Mouse (Mus musculus): ENCODE results near the gene Acap1. TPM values are rescaled to one million over a fixed set of nuclear protein-coding genes. Genes with fewer than 3 reads are reported as not detected.

Acap1 gene
- polyA plus RNA-seq (2012; rRNA removed) = 0.13 and 0.26 TPM in 2 replicates

DNA sequence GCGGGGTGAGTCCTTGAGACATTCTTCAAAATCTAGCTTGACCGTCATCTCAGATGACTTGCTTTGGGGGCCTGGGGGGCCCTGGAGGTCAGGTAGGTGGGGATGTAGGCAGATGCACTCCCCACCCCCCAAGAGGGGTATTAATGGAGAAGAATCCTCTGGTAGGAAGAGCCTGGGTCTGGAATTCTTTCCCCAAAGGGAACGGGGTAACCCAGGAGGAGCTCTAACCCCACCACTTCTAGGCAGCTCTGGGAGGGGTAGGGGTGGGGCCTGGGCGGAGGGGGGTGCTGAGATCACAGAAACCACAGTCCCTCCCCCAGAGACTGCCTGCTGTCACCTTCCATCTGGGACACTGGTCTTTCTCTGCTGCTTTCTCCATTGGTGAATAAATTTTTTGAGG is at the start of gene Acap1:
Gene Acap1 (minus strand): TSS at position 249 of the 400 bp plus-strand sequence.
- no peak for TF ChIP-seq POLR2A (IDR thresholded peaks at IDR 0.05; ENCODE audit: extremely low read depth, insufficient read depth, low read length)
- H3K4me1 ChIP-seq (ENCODE audit: control insufficient read depth, insufficient read depth, low read length) = no peaks in the 10 kb centered on the region
- no peak within 1 kb of the TSS for H3K4me3 ChIP-seq (ENCODE audit: insufficient read depth, low read length)

DNA sequence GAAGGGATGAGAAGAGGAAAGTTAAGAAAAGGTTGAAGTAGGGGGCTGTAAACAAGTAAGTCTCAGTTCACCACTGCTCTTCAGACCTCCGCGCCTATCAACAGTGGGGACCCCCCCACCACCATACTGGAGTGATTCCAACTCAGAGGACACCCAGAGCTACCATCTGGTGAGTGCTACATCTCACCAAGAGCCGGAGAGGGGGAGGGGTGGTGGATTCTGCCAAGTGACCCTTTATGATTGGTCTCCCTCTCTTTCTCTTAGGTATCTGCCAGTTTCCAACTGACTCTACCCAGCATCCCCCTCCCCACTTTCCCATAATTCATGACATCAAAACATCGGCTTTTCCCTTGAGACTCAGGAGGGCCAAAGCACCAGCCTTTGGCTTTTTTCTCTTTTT is 45.6 kb upstream of the Acap1 start:
- no peak overlapping the region for H3K4me3 ChIP-seq (ENCODE audit: insufficient read depth, low read length)
- H3K4me1 ChIP-seq (ENCODE audit: control insufficient read depth, insufficient read depth, low read length) = peaks cover 2% of the 10 kb centered on the region; the same call in 1 of the 2 replicates
- H3K27ac ChIP-seq (ENCODE audit: insufficient read depth, low read length) = no peak overlapping the region
- TF ChIP-seq CTCF (IDR thresholded peaks at IDR 0.05; ENCODE audit: extremely low read depth, insufficient read depth, low read length) (no peak), POLR2A (IDR thresholded peaks at IDR 0.05; ENCODE audit: extremely low read depth, insufficient read depth, low read length) (no peak)

More for the DNA sequence above, at the start of gene Acap1:
- no peak within 1 kb of the TSS for H3K27ac ChIP-seq (ENCODE audit: insufficient read depth, low read length)

DNA sequence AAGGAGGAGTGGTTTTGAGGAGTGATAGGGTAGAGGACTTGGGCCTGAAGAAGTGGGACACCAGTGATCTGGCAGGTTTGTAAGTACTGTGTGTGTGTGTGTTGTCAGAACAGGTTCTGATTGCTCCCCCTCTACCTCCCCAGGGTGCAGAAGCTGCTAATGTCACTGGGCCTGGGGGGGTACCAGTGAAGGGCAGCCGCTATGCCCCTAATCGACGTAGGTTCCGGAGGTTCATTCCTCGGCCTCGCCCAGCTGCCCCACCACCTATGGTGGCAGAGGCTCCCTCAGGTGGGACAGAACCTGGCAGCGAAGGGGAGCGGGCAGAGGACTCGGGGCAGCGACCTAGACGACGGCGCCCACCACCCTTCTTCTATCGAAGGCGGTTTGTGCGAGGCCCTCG is 44.4 kb upstream of the Acap1 start:
- TF ChIP-seq CTCF (IDR thresholded peaks at IDR 0.05; ENCODE audit: extremely low read depth, insufficient read depth, low read length) (no peak), POLR2A (IDR thresholded peaks at IDR 0.05; ENCODE audit: extremely low read depth, insufficient read depth, low read length) (no peak)

DNA sequence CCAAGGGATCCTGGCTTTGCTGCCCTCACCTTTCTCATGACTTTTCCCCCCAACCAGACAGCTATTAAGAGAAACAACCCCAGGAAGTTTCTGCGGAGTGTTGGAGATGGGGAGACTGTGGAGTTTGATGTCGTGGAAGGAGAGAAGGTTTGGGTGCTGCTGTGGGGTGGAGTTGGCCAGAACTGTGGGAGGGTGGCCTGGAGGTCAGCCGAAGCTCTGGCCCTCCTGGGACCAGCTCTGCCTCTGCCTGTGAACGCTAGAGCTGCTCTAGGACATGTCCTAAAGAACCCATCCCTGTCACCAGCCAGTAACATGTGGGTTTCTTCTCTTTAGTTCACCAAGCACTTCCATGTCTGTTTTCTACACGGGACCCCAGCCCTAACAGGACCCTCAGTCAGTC is 43.8 kb upstream of the Acap1 start:
- Histone ChIP-seq H3K4me1 (ENCODE audit: control insufficient read depth, insufficient read depth, low read length) (peaks cover 2% of the 10 kb centered on the region; the same call in 1 of the 2 replicates), H3K27ac (ENCODE audit: insufficient read depth, low read length) (no peak overlapping the region), H3K4me3 (ENCODE audit: insufficient read depth, low read length) (no peak overlapping the region)
- TF ChIP-seq CTCF (IDR thresholded peaks at IDR 0.05; ENCODE audit: extremely low read depth, insufficient read depth, low read length) = no peak
- TF ChIP-seq POLR2A (IDR thresholded peaks at IDR 0.05; ENCODE audit: extremely low read depth, insufficient read depth, low read length) = no peak

More for the DNA sequence above, 44.4 kb upstream of the Acap1 start:
- Histone ChIP-seq H3K27ac (ENCODE audit: insufficient read depth, low read length) (no peak overlapping the region), H3K4me1 (ENCODE audit: control insufficient read depth, insufficient read depth, low read length) (peaks cover 2% of the 10 kb centered on the region; the same call in 1 of the 2 replicates), H3K4me3 (ENCODE audit: insufficient read depth, low read length) (no peak overlapping the region)

DNA sequence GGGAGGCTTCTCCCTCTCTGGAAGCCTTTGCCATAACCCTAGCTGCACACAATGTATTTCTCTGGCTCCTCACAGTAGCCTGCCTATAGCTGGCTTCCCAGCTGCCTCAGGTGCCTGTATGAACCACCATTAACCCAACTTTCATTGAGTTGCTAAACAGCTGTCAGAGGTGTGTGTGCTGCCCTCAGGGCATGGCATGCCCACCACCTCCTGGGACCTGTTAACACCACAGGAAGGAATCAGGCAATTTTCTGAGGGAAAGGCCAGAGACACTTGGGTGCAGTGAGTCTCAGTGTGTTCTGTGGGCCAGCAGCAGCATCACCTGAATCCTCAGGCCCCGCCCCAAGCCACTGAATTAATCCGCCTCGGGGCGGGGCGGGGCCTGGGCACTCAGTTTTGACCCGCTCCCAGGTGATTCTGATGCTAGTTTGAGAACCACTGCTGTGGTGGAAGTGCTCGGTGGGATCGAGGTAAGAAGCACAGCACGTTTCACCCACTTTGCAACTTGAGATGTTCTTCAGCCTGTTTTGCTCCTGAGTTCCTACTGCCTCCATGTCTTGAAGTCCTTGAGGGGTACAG is 43.2 kb upstream of the Acap1 start:
- Histone ChIP-seq H3K27ac (ENCODE audit: insufficient read depth, low read length) (no peak overlapping the region), H3K4me3 (ENCODE audit: insufficient read depth, low read length) (no peak overlapping the region), H3K4me1 (ENCODE audit: control insufficient read depth, insufficient read depth, low read length) (peaks cover 2% of the 10 kb centered on the region; the same call in 1 of the 2 replicates)
- TF ChIP-seq POLR2A (IDR thresholded peaks at IDR 0.05; ENCODE audit: extremely low read depth, insufficient read depth, low read length) (no peak), CTCF (IDR thresholded peaks at IDR 0.05; ENCODE audit: extremely low read depth, insufficient read depth, low read length) (no peak)

DNA sequence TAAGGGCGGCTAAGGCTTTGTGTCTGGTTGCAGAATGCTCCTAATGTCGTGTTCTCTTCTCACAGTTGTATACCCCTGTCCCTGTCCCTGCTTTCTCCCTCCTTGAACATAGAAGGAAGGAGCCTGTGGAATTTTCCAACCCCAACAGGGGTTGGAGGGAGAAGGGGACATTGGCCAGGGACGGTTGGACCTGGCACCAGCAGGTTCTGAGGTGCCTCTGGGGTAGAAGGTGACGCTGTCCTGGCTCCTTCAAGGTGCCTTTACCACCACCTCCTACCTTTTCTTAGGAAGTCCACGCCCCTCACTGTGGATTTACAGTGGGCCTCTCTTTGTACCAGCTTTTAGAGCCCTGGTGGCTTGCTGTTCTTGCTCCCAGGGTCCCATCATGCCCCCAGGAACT is 42.5 kb upstream of the Acap1 start:
- Histone ChIP-seq H3K4me3 (ENCODE audit: insufficient read depth, low read length) (no peak overlapping the region), H3K27ac (ENCODE audit: insufficient read depth, low read length) (no peak overlapping the region), H3K4me1 (ENCODE audit: control insufficient read depth, insufficient read depth, low read length) (peaks cover 2% of the 10 kb centered on the region; the same call in 1 of the 2 replicates)
- TF ChIP-seq CTCF (IDR thresholded peaks at IDR 0.05; ENCODE audit: extremely low read depth, insufficient read depth, low read length) (no peak), POLR2A (IDR thresholded peaks at IDR 0.05; ENCODE audit: extremely low read depth, insufficient read depth, low read length) (no peak)

DNA sequence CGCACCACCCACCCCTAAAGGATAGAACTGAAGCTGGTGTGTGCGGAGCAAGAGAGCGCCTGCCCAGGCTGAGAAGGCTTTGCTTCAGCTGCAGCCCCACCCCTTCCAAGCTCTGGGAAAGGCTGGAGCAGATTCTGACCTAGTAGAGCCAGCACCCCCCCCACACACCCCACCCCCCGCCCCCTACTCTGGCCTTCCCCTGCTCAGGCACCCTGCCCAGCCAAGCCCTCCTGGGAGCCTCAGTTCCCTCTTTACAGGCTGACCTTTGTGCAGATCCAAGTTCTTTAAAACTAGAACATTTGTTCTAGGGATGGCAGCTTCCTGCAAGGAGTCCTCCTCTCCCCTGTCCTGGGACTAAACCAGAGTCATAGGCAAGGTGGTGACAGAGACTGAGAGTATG is 42.0 kb upstream of the Acap1 start:
- H3K27ac ChIP-seq (ENCODE audit: insufficient read depth, low read length) = no peak overlapping the region
- H3K4me1 ChIP-seq (ENCODE audit: control insufficient read depth, insufficient read depth, low read length) = peaks cover 2% of the 10 kb centered on the region; the same call in 1 of the 2 replicates
- H3K4me3 ChIP-seq (ENCODE audit: insufficient read depth, low read length) = no peak overlapping the region
- no peak for TF ChIP-seq CTCF (IDR thresholded peaks at IDR 0.05; ENCODE audit: extremely low read depth, insufficient read depth, low read length)
- TF ChIP-seq POLR2A (IDR thresholded peaks at IDR 0.05; ENCODE audit: extremely low read depth, insufficient read depth, low read length) = no peak

DNA sequence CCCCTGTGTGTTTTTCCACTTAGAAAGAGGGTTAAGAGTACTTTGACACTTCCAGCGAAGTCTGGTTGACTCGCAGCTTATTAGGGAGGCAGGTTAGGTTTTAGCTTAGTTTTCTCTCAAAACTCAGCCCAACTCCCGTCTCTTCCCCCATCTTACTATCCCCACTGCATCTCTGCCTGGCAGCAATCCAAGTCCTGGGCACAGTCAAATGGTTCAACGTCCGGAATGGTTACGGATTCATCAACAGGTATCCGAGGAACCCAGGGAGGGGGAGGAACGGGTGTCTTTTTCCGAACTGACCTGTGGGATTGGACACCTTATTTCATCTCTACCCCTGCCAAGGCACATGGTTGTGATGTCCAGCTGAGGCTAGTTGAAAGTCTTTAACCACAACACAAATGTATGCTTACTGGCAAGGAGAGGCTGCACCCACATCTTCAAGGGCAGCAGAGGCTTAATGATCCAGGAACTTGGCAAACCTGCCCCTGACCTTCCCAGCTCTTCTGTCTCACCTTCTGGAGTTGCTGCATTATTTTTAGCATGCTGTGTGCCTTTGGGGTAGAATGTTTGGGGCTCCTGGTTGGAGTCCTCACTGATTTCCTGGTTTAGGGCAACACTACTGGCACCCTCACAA is 41.5 kb upstream of the Acap1 start:
- Histone ChIP-seq H3K4me3 (ENCODE audit: insufficient read depth, low read length) (no peak overlapping the region), H3K4me1 (ENCODE audit: control insufficient read depth, insufficient read depth, low read length) (peaks cover 2% of the 10 kb centered on the region; the same call in 1 of the 2 replicates), H3K27ac (ENCODE audit: insufficient read depth, low read length) (no peak overlapping the region)
- TF ChIP-seq POLR2A (IDR thresholded peaks at IDR 0.05; ENCODE audit: extremely low read depth, insufficient read depth, low read length) = no peak
- no peak for TF ChIP-seq CTCF (IDR thresholded peaks at IDR 0.05; ENCODE audit: extremely low read depth, insufficient read depth, low read length)

DNA sequence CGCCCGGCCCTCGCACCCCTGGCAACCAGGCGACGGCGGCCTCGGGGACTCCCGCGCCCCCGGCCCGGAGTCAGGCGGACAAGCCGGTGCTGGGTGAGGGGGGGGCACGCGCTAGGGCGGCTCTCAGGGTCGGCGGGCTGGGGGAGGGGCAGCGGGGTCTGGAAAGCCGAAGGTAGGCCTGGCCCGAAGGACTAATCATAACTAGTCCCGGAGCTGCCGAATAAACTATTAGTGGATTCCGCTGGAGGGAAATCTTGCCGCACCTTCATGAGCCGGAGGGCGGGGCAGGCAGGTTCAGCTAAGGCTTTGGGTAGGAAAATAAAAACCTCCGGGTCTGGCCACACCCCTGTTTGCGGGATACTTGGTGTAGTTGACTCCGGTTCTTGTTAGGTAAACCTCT is 40.8 kb upstream of the Acap1 start:
- no peak for TF ChIP-seq POLR2A (IDR thresholded peaks at IDR 0.05; ENCODE audit: extremely low read depth, insufficient read depth, low read length)
- TF ChIP-seq CTCF (IDR thresholded peaks at IDR 0.05; ENCODE audit: extremely low read depth, insufficient read depth, low read length) = no peak
- Histone ChIP-seq H3K4me3 (ENCODE audit: insufficient read depth, low read length) (no peak overlapping the region), H3K27ac (ENCODE audit: insufficient read depth, low read length) (no peak overlapping the region), H3K4me1 (ENCODE audit: control insufficient read depth, insufficient read depth, low read length) (peaks cover 2% of the 10 kb centered on the region; the same call in 1 of the 2 replicates)

All from cortical plate, adult 2 months (tissue).